Mouse (Mus musculus) hindbrain, embryonic 14.5 days (tissue): Measurements from ENCODE around the gene Vstm2b. TPM values are rescaled to one million over a fixed set of nuclear protein-coding genes. Genes with fewer than 3 reads are reported as not detected.

Source experiments
- ATAC-seq: fragments of 200-750 bp; cut with Nextera tagmentation; 2 replicates; pipeline ENCODE4 v1.8.0; 2017; ENCODE audit warnings: moderate number of reproducible peaks, mild to moderate bottlenecking, moderate TSS enrichment, moderate library complexity; ENCODE audit not compliant: low FRiP score
- DNase-seq: peaks from one replicate; pipeline ENCODE4 v3.0.0-alpha.2; 2015; ENCODE audit warnings: low spot score
- H3K27ac ChIP-seq: fragments of 300-500 bp; sonication (generic); 2 replicates; pipeline ENCODE4 v1.5.1; 2014; ENCODE audit warnings: mild to moderate bottlenecking, moderate library complexity
- H3K27me3 ChIP-seq: fragments of 300-500 bp; sonication (generic); 2 replicates; pipeline ENCODE4 v1.6.1; 2014; ENCODE audit warnings: mild to moderate bottlenecking, low read length, mixed read lengths; ENCODE audit not compliant: control insufficient read depth, insufficient read depth
- H3K36me3 ChIP-seq: fragments of 300-500 bp; sonication (generic); replicated peaks from 2 replicates; pipeline ENCODE4 v1.6.1; 2014; ENCODE audit not compliant: control insufficient read depth, insufficient read depth
- H3K4me1 ChIP-seq: fragments of 300-500 bp; sonication (generic); replicated peaks from 2 replicates; pipeline ENCODE4 v1.6.1; 2014; ENCODE audit warnings: antibody characterized with exemption, low read length, mixed read lengths; ENCODE audit not compliant: control insufficient read depth, insufficient read depth
- H3K4me2 ChIP-seq: fragments of 300-500 bp; sonication (generic); replicated peaks from 2 replicates; pipeline ENCODE4 v1.6.1; 2014; ENCODE audit warnings: mild to moderate bottlenecking, moderate library complexity
- H3K4me3 ChIP-seq: fragments of 300-500 bp; sonication (generic); replicated peaks from 2 replicates; pipeline ENCODE4 v1.5.1; 2014; ENCODE audit warnings: mild to moderate bottlenecking, low read length
- H3K9ac ChIP-seq: fragments of 300-500 bp; sonication (generic); 2 replicates; pipeline ENCODE4 v1.6.1; 2014
- H3K9me3 ChIP-seq: fragments of 300-500 bp; sonication (generic); 2 replicates; pipeline ENCODE4 v1.6.1; 2016; ENCODE audit warnings: low read length; ENCODE audit not compliant: control insufficient read depth
- WGBS: fragments of 180-500 bp; shearing (Covaris S2); extraction: QIAGEN DNeasy Blood & Tissue Kit; methylation state at CpG from one replicate; pipeline ENCODE4 v1.1.7; 2014; 5-methylcytosine and 5-hydroxymethylcytosine counted together
- polyA plus RNA-seq: library from polyadenylated mRNA; unstranded; fragments of >200 nt; fragmentation: Nextera tagmentation; extraction: Ambion mirVana; gene quantifications from 2 replicates; pipeline ENCODE4 v1.2.1, GENCODE M21; 2014

The Vstm2b gene
- polyA plus RNA-seq, result 39.1 and 41.4 TPM in 2 replicates

DNA sequence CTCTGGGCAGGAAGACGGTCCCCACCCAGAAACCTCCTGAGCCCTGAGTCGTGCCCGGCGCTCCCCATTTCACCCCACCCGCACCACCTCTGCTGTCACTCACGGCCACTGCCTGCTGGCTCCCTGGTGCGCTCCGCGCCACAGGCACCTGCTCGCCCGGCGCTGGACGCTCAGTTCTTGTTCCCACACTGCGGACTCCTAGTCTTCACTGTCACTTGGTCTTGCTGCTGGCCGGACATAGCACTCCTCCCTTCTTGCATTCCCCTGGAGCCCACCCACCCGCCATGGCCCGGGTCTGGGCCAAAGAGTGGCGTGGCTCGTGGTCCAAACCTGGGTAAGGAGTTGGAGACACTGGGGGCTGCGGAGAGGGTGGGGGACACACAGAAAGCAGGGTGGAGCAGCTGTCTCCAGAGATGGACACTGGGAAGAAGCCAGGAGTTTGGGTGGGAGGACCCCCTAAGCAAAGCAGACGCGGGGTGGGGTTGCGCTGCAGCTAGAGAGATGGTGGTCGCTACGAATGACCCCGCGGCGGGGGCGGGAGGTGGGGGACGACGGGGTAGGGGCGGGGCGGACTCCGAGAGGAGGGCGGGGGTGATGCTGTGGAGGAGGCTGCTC lies at the start of gene Vstm2b:
Gene Vstm2b, plus strand, starts transcription at position 233 of the 615 bp plus-strand sequence.
- Histone ChIP-seq H3K36me3 (no peaks in the 10 kb centered on the region), H3K9me3 (no peaks in the 10 kb centered on the region), H3K9ac (peak within 1 kb of the TSS; percentile 89), H3K4me2 (peak within 1 kb of the TSS; percentile 71), H3K4me3 (peak within 1 kb of the TSS; percentile 48), H3K27me3 (peaks cover 6% of the 10 kb centered on the region; the same call in 1 of the 2 replicates), H3K4me1 (peaks cover 21% of the 10 kb centered on the region), H3K27ac (peak within 1 kb of the TSS; percentile 27)
- 1% methylated on average over 33 of the region's 35 CpGs for WGBS
- no peak for DNase-seq
- ATAC-seq, result no peak

DNA sequence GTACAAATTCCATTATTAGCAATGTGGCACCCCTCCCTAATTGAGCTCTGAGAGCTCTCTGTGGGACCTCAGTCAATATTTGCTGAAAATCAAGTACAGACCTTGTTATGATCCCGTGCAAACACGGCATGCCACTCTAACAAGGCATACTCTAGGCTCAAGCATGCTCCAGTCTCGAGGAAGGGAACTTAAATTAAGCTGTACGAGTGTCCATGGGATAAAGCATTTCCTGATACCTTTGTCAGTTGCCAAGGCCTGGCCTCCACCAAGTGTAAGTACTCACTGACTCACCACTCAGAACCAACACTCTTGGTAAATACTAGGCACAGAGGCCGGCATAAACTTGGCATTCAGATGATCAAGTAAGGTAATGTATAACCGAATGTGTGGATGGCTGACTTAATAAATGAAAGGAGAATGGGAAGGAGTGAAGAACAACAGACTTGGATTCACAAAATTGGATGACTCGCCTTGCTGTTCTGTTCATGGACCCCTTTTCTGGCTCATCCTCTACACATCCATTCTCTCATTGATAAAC lies 42.0 kb upstream of the Vstm2b start:
- Histone ChIP-seq H3K4me1 (no peaks in the 10 kb centered on the region), H3K27ac (no peak overlapping the region), H3K36me3 (no peaks in the 10 kb centered on the region), H3K9me3 (no peaks in the 10 kb centered on the region), H3K4me3 (no peak overlapping the region), H3K9ac (no peak overlapping the region), H3K4me2 (no peak overlapping the region), H3K27me3 (no peaks in the 10 kb centered on the region)
- ATAC-seq (no peak), DNase-seq (no peak)
- 88% methylated on average over 7 of the region's 7 CpGs for WGBS

DNA sequence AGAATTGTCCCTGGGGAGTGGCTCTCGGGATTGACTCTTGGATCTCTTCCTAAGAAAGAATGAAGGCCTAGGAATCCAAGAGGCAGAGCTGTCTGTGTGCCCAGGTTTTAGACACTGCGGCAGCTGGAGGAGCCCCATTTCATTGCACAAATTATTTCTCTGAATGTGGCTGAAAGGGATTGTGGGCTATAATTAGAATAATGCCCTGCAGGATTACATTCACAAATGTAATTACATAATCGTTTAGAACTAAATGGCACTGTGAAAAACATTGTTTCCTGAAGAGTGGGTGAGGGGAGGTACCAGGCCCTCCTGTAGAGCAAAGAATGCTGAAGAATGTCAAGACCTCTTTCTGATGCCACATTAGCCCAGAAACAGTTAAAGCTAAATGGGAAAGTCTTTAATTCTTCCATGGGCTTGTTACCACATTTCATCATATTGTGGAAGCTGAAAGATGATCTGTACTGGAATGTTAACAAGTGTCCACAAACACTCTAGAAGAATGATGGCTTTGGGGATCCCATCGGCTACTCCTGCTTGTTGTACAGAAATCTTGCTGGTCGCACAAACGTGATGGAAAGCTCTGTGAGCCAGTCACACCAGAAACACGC lies 24.6 kb upstream of the Vstm2b start:
- no peak overlapping the region for H3K4me3 ChIP-seq
- H3K4me1 ChIP-seq, result no peaks in the 10 kb centered on the region
- H3K36me3 ChIP-seq, result no peaks in the 10 kb centered on the region
- no peaks in the 10 kb centered on the region for H3K9me3 ChIP-seq
- H3K27me3 ChIP-seq, result no peaks in the 10 kb centered on the region
- H3K4me2 ChIP-seq, result no peak overlapping the region
- ATAC-seq, result no peak
- H3K27ac ChIP-seq, result no peak overlapping the region
- 50% methylated on average over 7 of the region's 7 CpGs for WGBS
- H3K9ac ChIP-seq, result no peak overlapping the region
- peak; percentile 50 for DNase-seq

DNA sequence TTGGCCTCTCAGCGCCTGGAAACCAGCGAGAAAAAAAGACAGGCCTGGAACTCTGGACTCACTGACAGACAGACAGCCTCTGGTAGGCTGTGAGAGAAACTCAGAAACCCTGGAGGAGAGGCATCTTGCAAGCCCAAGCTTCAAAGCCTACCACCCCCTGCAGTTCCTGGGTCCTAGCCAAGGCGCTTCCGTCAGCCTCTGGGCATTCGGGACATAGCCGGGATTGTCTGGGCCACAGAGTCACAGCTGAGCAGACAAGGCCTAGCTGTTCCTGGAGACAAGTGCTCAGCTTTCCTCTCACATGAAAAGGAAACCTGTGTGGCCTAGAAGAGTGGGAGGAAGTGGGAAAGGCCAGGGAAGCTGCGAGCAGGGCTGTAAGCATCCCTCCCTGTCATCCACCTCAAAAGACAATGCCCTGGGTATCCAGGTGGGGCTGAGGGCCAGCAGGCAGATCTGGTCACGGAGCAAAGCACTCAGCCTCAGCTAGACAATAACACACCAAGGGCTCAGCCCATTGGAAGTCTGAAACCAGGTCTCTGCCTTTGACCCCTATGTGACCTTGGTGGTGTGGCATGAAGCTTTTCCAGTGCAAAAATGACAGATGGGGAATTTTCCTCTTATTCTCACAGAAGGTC lies 13.2 kb upstream of the Vstm2b start:
- H3K27ac ChIP-seq, result peak overlapping the region; percentile 59; the same call in 1 of the 2 replicates
- 44% methylated on average over 8 of the region's 8 CpGs for WGBS
- H3K4me3 ChIP-seq, result no peak overlapping the region
- no peak overlapping the region for H3K4me2 ChIP-seq
- H3K9ac ChIP-seq, result no peak overlapping the region
- H3K36me3 ChIP-seq, result no peaks in the 10 kb centered on the region
- no peaks in the 10 kb centered on the region for H3K9me3 ChIP-seq
- peak; percentile 64 for ATAC-seq
- H3K27me3 ChIP-seq, result no peaks in the 10 kb centered on the region
- DNase-seq, result peak; percentile 72
- H3K4me1 ChIP-seq, result no peaks in the 10 kb centered on the region; the same call in 1 of the 2 replicates

DNA sequence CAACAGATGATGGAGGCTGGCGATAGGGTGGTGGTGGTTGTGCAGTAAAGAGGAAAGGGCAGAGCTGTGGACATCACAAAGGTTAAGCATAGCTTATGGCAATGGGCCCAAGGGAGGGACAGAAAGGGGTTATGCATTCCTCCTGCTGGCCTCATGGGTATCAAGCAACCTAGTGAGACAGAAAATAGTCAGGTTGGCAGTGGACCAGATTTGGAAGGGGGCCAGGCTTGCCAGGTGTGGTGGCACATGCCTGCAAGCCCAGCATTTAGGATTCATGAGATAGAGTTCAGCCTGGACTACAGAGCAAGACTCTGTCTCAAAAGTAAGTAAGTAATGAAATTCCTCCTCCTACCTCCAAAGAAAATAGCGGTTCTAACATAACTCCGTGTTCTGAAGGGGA lies 9.8 kb upstream of the Vstm2b start:
- Histone ChIP-seq H3K9me3 (no peaks in the 10 kb centered on the region), H3K4me2 (no peak overlapping the region), H3K9ac (no peak overlapping the region), H3K4me1 (no peaks in the 10 kb centered on the region; the same call in 1 of the 2 replicates), H3K36me3 (no peaks in the 10 kb centered on the region), H3K4me3 (no peak overlapping the region), H3K27me3 (no peaks in the 10 kb centered on the region), H3K27ac (no peak overlapping the region)
- ATAC-seq (no peak), DNase-seq (no peak)
- 91% methylated on average over 3 of the region's 3 CpGs for WGBS

DNA sequence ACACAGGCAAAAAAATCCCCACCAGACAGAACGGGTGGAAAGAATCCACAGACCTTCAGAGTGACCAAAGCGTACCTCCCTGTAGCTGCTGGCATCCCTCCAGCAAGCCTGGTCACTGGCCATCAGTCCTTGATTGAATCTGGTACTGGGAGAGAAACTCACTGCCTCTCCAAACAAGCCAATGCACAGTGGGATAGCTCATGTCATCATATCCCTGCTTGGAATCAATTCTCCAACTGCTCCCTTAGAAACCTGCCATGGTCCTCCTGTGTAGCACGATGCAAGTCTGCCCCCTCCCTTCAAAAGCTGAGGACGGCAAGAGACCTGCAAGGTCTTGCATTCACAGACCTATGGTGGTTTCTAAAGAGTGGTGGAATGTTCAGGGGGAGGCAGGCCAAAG lies 1.2 kb upstream of the Vstm2b start:
- peak overlapping the region; percentile 71 for H3K4me2 ChIP-seq
- H3K36me3 ChIP-seq, result no peaks in the 10 kb centered on the region
- peaks cover 11% of the 10 kb centered on the region for H3K4me1 ChIP-seq
- no peak overlapping the region for H3K9ac ChIP-seq
- ATAC-seq (no peak), DNase-seq (no peak)
- no peaks in the 10 kb centered on the region for H3K9me3 ChIP-seq
- H3K4me3 ChIP-seq, result no peak overlapping the region
- H3K27me3 ChIP-seq, result peaks cover 3% of the 10 kb centered on the region; the same call in 1 of the 2 replicates
- 59% methylated on average over 4 of the region's 4 CpGs for WGBS
- no peak overlapping the region for H3K27ac ChIP-seq

DNA sequence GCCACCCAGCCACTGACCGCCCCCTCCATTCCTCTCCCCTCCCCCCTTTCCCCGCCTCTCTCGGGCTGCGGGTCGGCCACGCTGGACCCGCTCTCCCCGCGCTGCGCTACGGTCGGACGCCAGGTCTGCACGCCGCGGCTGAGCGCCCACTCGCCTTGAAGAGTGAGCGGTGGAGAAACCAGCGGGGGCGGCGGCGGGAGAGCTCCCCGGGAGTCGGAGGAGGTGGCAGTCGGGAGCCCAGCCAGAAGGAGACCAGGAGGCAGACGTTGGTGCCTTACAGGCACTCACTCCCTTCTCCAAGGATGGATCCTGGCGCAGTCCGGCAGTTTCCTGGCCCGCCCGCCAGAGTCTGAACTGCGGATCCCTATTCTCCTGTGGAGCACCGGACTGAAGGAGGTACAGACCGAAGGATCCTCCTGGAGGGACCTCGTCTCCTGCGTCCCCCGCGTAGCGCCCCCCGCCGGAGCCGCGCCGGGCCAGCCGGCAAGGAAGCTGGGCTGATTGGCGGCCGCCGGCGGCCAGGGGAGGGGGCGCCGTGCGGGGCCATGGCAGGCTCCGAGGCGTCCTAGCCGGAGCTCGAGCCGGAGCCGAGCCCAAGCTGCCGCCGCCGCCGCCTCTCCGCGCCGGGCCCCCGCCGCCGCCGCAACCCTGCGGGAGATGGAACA lies 715 bp downstream of the Vstm2b start:
- H3K4me1 ChIP-seq, result peaks cover 21% of the 10 kb centered on the region
- under 1% methylated on average over 60 of the region's 70 CpGs for WGBS
- peak overlapping the region; percentile 27 for H3K27ac ChIP-seq
- H3K36me3 ChIP-seq, result no peaks in the 10 kb centered on the region
- peaks cover 10% of the 10 kb centered on the region; the same call in 1 of the 2 replicates for H3K27me3 ChIP-seq
- H3K4me2 ChIP-seq, result peak overlapping the region; percentile 71
- peak overlapping the region; percentile 89 for H3K9ac ChIP-seq
- no peaks in the 10 kb centered on the region for H3K9me3 ChIP-seq
- ATAC-seq, result peak; percentile 38
- H3K4me3 ChIP-seq, result peak overlapping the region; percentile 48
- no peak for DNase-seq

DNA sequence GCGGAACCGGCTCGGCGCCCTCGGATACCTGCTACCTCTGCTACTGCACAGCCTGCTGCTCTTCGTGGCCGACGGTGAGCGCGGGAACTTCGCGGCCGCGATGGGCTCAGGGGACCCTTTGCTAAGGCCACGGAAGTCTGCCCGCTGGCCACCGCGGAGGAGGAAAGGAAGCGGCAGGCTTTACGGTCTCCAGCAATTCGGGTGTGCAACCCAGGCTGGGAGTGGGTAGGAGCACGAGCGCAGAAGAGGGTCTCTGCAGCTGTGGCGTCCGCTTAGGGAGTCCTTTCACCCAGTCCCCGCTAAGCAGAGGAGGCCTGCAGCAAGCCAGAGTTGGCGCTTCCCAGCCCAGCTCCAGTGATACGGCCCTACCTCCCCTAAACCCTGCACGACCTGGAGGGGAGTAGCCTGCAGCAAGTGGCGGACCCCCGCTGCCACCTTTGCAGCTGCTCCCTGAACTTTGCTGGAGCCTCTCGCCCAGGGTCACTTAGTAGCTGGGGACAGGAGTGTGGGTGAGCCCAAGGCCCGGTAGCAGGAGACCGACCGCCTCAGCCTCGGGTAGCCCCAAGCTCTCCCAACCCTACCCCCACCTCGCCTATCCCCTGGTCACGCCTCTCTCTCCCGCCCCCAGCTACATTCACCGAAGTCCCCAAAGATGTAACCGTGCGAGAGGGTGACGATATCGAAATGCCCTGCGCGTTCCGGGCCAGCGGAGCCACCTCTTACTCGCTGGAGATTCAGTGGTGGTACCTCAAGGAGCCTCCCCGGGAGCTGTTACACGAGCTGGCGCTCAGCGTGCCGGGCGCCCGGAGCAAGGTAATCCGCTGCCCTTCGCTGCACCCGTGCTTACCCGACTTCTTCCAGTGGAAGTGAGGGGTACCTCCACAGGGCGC lies 1.5 kb downstream of the Vstm2b start:
- Histone ChIP-seq H3K9me3 (no peaks in the 10 kb centered on the region), H3K9ac (peak overlapping the region; percentile 89), H3K27me3 (peaks cover 10% of the 10 kb centered on the region; the same call in 1 of the 2 replicates), H3K4me3 (peak overlapping the region; percentile 48), H3K36me3 (no peaks in the 10 kb centered on the region), H3K4me2 (peak overlapping the region; percentile 71), H3K4me1 (peaks cover 21% of the 10 kb centered on the region), H3K27ac (peak overlapping the region; percentile 27)
- DNase-seq (peak; percentile 42), ATAC-seq (peak; percentile 28)
- WGBS, result under 1% methylated on average over 59 of the region's 61 CpGs
